Mouse (Mus musculus): Measurements from ENCODE around the gene Marcks. TPM values are rescaled to one million over a fixed set of nuclear protein-coding genes. Genes with fewer than 3 reads are reported as not detected.
"Not testable (repeated sequence)": the region's sequence is repeated elsewhere in the genome, so short reads cannot be mapped to it uniquely, and the experiment has no call there.

Marcks gene
- polyA plus RNA-seq, 1 experiment from 2014 or later: 20.8 TPM

DNA sequence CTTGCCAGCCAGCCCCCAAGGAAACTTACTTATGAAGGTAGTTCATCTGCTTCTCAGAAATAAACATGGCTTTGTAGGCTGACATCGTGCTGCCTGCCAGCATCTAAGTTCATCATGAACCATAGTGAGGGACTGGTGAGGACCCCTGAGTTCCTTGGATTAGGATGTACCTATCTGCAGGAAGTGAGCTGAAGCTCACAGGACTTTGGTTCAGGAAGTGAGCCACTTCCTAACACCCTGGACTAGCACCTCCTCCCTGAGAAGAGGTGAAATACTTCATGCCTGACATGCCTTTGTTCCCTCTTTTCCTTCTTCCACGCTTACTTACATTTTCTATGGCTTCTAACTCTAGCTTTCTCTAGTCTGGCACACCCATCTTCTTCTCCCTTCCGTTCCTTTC is 42.2 kb downstream of the Marcks start:
- Histone ChIP-seq H3K4me3 (replicated peaks) (no peak overlapping the region), H3K9ac (no peak overlapping the region), H3K4me2 (no peak overlapping the region), H3K4me1 (replicated peaks) (no peaks in the 10 kb centered on the region), H3K9me3 (replicated peaks) (no peaks in the 10 kb centered on the region), H3K27ac (no peak overlapping the region), H3K36me3 (no peaks in the 10 kb centered on the region), H3K27me3 (no peaks in the 10 kb centered on the region)
- ATAC-seq (ENCODE audit: low read depth) (no peak), DNase-seq (no peak)
- 41% methylated on average over 3 of the region's 3 CpGs for WGBS (ENCODE audit: insufficient replicate concordance)

DNA sequence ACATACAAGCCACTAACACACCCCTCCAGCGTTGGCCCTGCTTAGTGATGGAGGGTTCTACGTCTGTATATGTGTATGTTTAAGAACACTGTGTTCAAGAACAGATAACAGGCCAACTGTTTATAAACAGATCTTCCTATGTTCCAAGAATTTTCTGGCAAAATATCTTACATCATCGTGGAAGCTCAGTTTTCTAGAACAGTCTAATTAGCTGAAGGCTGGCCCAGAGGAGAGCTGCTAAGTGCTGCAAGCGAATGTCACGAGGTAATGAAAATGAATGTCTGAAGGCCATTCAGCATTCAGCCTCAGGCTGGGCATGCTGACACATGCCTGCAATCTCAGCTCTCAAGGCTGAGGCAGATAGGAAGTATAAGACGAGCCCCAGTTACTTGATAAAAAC is 42.9 kb downstream of the Marcks start:
- no peak for DNase-seq
- no peak overlapping the region for H3K4me3 ChIP-seq (replicated peaks)
- H3K36me3 ChIP-seq: no peaks in the 10 kb centered on the region
- no peaks in the 10 kb centered on the region for H3K9me3 ChIP-seq (replicated peaks)
- no peaks in the 10 kb centered on the region for H3K27me3 ChIP-seq
- no peaks in the 10 kb centered on the region for H3K4me1 ChIP-seq (replicated peaks)
- H3K27ac ChIP-seq: no peak overlapping the region
- WGBS (ENCODE audit: insufficient replicate concordance): 52% methylated on average over 6 of the region's 6 CpGs
- no peak for ATAC-seq (ENCODE audit: low read depth)
- no peak overlapping the region for H3K4me2 ChIP-seq
- no peak overlapping the region for H3K9ac ChIP-seq

DNA sequence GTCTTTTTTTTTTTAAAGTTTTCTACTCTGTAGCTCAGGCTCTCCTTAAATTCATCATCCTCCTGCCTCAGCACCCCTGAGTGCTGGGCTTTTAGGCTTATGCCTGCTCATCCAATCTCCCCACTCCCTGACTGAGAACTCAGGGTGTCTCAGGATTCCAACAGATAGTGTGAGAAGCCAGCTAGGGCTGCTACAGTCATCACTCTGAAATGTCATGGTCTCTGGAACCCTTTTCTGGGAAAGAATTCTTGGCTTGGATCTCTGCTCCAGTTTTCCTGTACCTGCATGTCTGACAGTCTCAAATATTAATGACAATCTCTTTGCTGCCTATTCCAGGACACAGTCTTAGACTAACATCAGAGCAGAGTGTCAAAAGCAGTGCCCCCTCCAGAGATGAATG is 45.4 kb downstream of the Marcks start:
- no peak overlapping the region for H3K9ac ChIP-seq
- no peak overlapping the region for H3K27ac ChIP-seq
- no peaks in the 10 kb centered on the region for H3K36me3 ChIP-seq
- H3K9me3 ChIP-seq (replicated peaks): no peaks in the 10 kb centered on the region
- no peaks in the 10 kb centered on the region for H3K27me3 ChIP-seq
- H3K4me2 ChIP-seq: no peak overlapping the region
- DNase-seq (no peak), ATAC-seq (ENCODE audit: low read depth) (no peak)
- no peak overlapping the region for H3K4me3 ChIP-seq (replicated peaks)
- no peaks in the 10 kb centered on the region for H3K4me1 ChIP-seq (replicated peaks)

DNA sequence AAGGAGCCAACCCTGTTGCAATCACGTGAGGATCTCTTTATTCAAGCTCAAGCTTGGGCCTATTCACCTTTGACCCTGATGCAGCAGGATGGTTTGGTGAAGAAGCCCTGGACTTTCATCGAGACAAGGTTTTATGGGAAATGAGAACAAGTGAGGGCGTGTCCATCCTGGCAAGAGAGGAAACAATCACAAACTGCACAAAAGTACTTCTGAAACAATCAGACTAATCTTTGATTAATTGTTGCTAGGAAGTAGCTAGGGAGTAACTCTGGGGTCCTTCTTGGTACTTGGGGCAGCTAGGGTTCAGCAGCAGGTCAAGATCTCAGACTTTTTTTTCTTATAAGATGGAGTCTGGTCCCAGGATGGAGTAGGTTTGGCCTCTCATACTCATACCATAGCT is 48.3 kb downstream of the Marcks start:
- H3K36me3 ChIP-seq: no peaks in the 10 kb centered on the region
- no peaks in the 10 kb centered on the region for H3K27me3 ChIP-seq
- DNase-seq (no peak), ATAC-seq (ENCODE audit: low read depth) (no peak)
- H3K4me2 ChIP-seq: no peak overlapping the region
- H3K9ac ChIP-seq: no peak overlapping the region
- H3K27ac ChIP-seq: no peak overlapping the region
- WGBS (ENCODE audit: insufficient replicate concordance): 57% methylated on average over 3 of the region's 3 CpGs
- H3K4me1 ChIP-seq (replicated peaks): no peaks in the 10 kb centered on the region
- H3K9me3 ChIP-seq (replicated peaks): no peaks in the 10 kb centered on the region
- no peak overlapping the region for H3K4me3 ChIP-seq (replicated peaks)

DNA sequence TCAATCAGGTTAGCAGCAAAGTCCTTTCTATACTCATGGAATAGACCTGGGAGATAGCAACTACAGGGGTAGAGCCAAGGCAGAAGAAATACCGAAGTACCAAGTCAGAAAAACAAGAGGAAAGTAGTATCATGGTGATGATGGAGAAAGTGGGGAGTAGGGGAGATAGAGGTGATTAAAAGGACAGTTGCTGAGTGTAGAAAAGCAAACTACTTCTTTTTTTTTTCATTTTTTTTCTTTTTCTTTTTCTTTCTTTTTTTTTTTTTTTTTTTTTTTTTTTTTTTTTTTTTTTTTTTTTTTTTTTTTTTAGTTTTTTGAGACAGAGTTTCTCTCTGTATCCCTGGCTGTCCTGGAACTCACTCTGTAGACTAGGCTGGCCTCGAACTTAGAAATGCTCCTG is 54.6 kb downstream of the Marcks start:
- not testable (repeated sequence) for ATAC-seq (ENCODE audit: low read depth)
- 50% methylated on average over 2 of the region's 2 CpGs for WGBS (ENCODE audit: insufficient replicate concordance)

More for the DNA sequence above, 54.6 kb downstream of the Marcks start:
- not testable (repeated sequence) for H3K4me1 ChIP-seq (replicated peaks); H3K4me3 ChIP-seq (replicated peaks); H3K4me2 ChIP-seq; DNase-seq; H3K36me3 ChIP-seq; H3K9me3 ChIP-seq (replicated peaks); H3K9ac ChIP-seq; H3K27ac ChIP-seq; H3K27me3 ChIP-seq

Other genes with a start within 250 kb of the Marcks start
- 74.8 and 88.2 TPM in 2 replicates for gene Hdac2, start 164.4 kb downstream of the Marcks start, polyA plus RNA-seq (2015; fragmentation: Nextera tagmentation; extraction: Ambion mirVana)